Mouse (Mus musculus): ENCODE measurements around the gene Lhcgr.
"Not testable (repeated sequence)": the region's sequence is repeated elsewhere in the genome, so short reads cannot be mapped to it uniquely, and the experiment has no call there.

Lhcgr gene

GRCm38 (mm10) chr17:88791440-88792152, at the start of gene Lhcgr:
Lhcgr (minus strand) TSS chr17:88791990.
- peak; percentile 53 for DNase-seq (ENCODE audit: low spot score)

DNA sequence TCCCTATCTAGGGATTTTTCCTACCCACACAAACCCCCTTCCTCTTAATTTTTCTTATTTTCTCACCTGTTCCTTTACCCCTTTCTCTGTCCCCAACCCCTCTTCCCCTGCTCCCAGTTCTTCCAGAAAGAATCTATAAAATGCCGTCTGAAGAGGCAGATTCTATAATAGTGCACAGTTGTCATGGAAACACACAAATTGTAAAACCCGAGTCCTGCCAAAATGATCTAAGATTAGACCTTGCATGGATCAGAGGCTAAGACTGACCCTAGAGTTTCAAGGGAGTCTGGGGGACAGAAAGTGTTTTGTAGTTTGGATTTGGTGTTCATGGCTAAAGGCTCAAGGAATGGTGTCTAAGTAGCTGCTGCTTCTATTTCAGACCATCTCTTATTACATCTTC, 25.8 kb upstream of the Lhcgr start:
- no peak for DNase-seq (ENCODE audit: low spot score)

DNA sequence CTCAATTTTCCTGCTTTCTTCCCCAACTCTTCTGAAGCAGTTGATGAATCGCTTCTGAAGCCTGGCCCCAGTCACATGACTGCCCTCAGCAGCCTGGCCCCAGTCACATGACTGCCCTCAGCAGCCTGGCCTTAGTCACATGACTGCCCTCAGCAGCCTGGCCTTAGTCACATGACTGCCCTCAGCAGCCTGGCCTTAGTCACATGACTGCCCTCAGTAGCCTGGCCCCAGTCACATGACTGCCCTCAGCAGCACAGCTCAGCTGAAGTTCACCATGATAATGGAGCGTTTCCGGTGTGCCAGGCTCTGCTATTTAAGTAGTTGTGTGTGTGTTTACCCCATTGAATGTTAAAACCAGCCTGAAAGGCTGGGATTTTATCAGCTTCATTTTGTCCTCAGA, 21.2 kb upstream of the Lhcgr start:
- DNase-seq (ENCODE audit: low spot score): not testable (repeated sequence)

- DNase-seq (ENCODE audit: low spot score): no peak
Measured at GRCm38 (mm10) chr17:88810807-88811206, 19.0 kb upstream of the Lhcgr start.

- no peak for DNase-seq (ENCODE audit: low spot score)
Measured at GRCm38 (mm10) chr17:88806421-88806820, 14.6 kb upstream of the Lhcgr start.

- DNase-seq (ENCODE audit: low spot score): peak; percentile 53
Measured at GRCm38 (mm10) chr17:88803441-88803840, 11.7 kb upstream of the Lhcgr start.

- no peak for DNase-seq (ENCODE audit: low spot score)
Measured at GRCm38 (mm10) chr17:88790680-88791079, 1.1 kb downstream of the Lhcgr start.

- no peak for DNase-seq (ENCODE audit: low spot score)
Measured at GRCm38 (mm10) chr17:88788392-88788791, 3.4 kb downstream of the Lhcgr start.

- no peak for DNase-seq (ENCODE audit: low spot score)
Measured at GRCm38 (mm10) chr17:88786881-88787280, 4.9 kb downstream of the Lhcgr start.

GRCm38 (mm10) chr17:88786385-88786784, 5.4 kb downstream of the Lhcgr start:
- DNase-seq (ENCODE audit: low spot score): no peak

GRCm38 (mm10) chr17:88779148-88779547, 12.6 kb downstream of the Lhcgr start:
- no peak for DNase-seq (ENCODE audit: low spot score)

GRCm38 (mm10) chr17:88774103-88774526, 17.7 kb downstream of the Lhcgr start:
- DNase-seq (ENCODE audit: low spot score): no peak

DNA sequence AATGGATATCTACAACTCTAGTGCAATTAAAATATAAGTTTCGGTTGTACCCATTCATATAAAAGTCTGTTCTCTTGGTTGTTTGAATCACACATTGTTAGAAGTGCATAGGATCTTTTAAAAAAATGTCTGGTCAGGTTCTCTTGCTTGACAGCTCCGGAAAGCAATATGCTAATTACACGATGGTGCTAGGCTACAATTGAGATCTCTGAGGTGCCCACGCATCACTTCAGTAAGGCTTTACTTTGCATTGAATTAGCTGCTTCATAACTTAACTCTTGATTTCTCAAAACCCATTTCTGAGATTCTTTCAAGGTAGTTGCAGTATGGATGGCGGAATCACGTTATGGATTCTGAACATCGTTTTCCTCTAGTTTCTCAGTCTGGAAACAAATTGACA, 21.7 kb downstream of the Lhcgr start:
- DNase-seq (ENCODE audit: low spot score): no peak

GRCm38 (mm10) chr17:88769283-88769859, 22.4 kb downstream of the Lhcgr start:
- no peak for DNase-seq (ENCODE audit: low spot score)

DNA sequence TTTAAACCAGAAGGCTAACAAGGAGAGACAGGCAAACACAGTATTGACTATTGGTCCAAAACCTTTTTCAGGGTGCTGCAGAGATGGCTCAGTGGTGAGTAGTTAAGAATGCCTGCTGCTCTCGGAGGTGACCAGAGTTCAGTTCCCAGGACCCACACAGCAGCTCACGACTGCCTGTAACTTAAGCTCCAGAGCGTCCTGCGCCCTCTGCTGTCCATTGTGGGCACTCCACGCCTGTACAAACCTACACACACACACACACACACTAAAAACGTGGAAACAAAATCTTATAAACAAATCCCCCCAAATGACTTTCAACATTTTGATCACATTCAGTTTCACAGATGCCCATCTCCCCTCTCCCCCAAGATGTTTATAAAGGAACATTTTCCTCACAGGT, 24.9 kb downstream of the Lhcgr start:
- no peak for DNase-seq (ENCODE audit: low spot score)

DNA sequence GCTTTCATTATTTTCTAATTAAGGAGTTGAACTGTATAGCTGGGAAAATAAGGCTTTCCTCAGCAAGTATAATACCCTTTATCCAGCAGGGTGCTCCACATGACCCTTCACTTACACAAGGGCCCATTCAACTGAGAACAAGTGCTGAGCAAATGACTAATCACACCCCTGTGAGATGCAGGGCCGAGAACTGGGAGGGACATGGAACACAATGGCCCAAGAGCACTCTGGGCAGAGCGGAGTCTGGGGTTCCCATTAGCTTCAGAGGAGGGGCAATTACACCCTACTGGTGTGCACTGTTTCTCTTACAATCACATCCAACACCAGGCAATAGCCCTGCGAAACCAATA, 27.7 kb downstream of the Lhcgr start:
- DNase-seq (ENCODE audit: low spot score): no peak

DNA sequence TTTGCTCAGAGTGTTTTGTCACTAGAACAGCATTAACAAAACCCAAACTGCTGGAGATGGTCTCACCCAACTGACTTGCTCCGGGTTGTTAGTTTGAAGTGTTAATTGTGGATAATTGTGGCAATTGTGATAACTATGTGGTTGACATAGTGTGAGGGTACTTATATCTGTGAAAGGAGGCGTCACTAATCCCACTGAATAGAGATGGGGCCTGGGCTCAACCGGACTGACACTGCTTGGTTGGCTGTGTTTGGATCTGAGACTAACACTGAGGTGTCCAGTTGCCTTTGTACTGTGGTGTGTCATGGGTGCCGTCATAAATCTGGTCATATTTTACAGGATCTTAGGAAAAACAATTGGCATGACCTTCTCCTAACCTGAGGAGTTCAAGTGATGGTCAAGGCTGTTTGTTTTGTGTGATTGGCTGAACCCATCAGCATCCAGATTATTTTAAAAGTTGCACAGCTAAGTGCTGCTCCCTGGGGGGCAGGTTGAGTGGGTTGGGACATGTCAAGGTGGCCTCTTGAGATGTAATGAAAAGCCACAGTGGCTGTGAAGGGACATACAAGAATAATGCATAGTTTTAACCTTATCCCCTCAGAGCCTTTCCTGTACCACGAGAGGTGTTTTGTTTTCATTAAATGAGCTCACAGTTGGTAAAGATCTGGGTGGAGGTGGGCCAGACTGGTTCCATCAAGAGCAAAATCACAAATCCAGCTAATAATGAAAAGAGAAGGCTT, 28.2 kb downstream of the Lhcgr start:
- DNase-seq (ENCODE audit: low spot score): no peak

GRCm38 (mm10) chr17:88758003-88758437, 33.8 kb downstream of the Lhcgr start:
- DNase-seq (ENCODE audit: low spot score): no peak

DNA sequence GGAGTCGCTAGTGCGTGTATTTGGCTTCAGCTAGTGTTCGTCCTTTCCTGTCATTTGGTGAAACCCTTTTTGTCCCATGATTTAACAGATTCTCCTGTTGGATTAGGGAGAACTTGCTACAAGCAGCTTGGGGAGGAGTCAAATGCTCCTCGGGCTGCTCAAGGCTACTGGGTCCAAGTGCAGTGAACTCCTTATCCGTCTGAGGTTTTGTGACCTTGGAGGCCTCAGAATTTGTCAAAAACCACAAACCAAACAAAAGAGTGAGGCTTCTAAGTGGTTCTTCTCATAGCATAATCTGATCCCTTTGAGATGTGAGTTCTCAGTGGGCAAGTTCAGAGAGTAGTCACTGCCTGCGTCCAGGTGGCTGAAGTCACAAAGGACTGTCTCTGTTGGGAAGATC, 36.0 kb downstream of the Lhcgr start:
- no peak for DNase-seq (ENCODE audit: low spot score)

GRCm38 (mm10) chr17:88753472-88753857, 38.3 kb downstream of the Lhcgr start:
- DNase-seq (ENCODE audit: low spot score): no peak

DNA sequence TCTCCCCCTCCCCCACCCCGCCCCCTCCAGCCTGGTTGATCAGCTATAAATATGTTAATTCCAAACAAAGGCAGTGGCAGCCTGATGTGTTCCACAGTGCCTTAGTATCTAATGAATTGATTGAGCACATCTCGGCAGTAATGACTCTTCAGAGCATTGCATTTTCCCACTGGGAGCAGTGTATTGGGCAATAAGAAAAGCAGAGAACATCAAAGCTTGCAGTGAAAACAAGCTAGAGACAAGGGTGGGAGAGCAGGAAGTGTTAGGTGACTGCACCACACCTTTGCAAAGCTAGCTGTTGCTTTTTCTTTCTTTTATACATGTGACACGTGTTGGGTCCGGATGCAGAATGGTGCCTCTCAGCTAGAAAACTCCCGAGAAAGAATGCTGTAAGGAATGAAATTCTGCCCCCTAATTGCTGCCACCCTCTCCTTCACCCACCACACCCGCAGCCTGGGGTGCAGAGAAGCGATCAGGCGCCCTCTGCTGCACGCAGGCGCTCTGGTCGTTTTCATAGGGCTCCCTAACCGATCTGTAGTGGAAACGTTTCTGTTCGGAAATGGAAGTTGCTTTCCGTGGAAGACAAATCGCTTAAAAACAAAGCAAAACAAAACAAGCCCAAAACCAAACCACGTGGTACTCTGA, 38.8 kb downstream of the Lhcgr start:
- peak; percentile 55 for DNase-seq (ENCODE audit: low spot score)

- no peak for DNase-seq (ENCODE audit: low spot score)
Measured at GRCm38 (mm10) chr17:88749646-88750045, 42.1 kb downstream of the Lhcgr start.

DNA sequence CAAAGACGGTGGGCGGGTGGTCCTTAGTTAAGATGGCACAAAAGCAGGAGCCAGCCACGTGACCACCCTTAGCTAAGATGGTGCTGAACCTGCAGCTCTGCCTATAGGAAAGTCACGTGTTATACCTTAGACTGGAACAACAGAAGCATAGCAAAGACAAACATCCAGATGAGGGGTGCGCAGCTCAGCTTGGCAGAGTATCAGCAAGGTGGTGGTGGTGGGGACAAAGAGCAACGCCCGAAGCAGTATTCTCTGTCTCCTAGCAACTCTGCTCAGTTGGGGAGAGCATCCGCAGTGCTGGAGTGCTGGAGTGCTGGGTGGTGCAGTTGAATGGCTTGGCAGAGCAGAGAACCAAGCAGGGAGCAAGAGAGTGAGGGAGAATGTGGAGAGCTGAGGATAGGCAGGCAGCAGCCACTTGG, 85.5 kb downstream of the Lhcgr start:
- DNase-seq (ENCODE audit: low spot score): no peak

Data from testis, postnatal 10 days (tissue).